Mouse (Mus musculus): ENCODE results near the gene Mad2l1bp. TPM values are rescaled to one million over a fixed set of nuclear protein-coding genes. Genes with fewer than 3 reads are reported as not detected.

Mad2l1bp gene
- total and polyA plus RNA-seq, 2 experiments: 3.7 to 12.9 TPM

DNA sequence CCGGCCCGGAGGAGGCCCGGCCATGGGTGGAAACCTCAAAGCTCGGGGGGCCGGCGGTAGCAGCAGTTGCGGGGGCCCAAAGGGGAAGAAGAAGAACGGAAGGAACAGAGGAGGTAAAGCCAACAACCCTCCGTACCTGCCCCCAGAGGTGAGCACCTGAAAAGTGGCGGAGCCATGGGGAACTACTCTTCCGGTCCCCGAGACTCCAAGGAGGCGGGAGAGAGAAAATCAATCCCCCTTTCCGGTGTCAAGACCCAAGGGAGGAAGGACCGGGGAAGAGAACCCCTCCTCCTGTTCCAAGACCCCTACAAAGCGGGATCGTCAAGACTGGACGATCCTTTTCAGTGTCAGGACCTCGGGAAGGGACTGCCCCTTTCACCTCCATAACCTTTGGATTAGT is 7.8 kb upstream of the Mad2l1bp start:
- Histone ChIP-seq H3K27ac (replicated peaks; ENCODE audit: insufficient read depth, low read depth, low read length) (peak overlapping the region; percentile 65), H3K4me3 (ENCODE audit: insufficient read depth, low read depth, low read length) (peak overlapping the region; percentile 73), H3K79me2 (ENCODE audit: control insufficient read depth, insufficient read depth, low read length) (no peaks in the 10 kb centered on the region; the same call in 1 of the 2 replicates), H3K27me3 (ENCODE audit: control insufficient read depth, insufficient read depth, low read length) (no peaks in the 10 kb centered on the region), H3K4me1 (ENCODE audit: control insufficient read depth, insufficient read depth, low read length) (peaks cover 16% of the 10 kb centered on the region), H3K9ac (ENCODE audit: low read depth, low read length) (peak overlapping the region; percentile 78), H3K36me3 (ENCODE audit: control insufficient read depth, insufficient read depth, low read length) (peaks cover 6% of the 10 kb centered on the region; the same call in 1 of the 2 replicates)
- no peak for DNase-seq (ENCODE audit: extremely low read depth, low read depth, low spot score)
- under 1% methylated on average over 19 of the region's 19 CpGs for WGBS
- TF ChIP-seq CTCF (IDR thresholded peaks at IDR 0.05; ENCODE audit: low read depth, low read length) (no peak), POLR2A (IDR thresholded peaks at IDR 0.05; ENCODE audit: extremely low read depth, insufficient read depth, low read length) (no peak)

DNA sequence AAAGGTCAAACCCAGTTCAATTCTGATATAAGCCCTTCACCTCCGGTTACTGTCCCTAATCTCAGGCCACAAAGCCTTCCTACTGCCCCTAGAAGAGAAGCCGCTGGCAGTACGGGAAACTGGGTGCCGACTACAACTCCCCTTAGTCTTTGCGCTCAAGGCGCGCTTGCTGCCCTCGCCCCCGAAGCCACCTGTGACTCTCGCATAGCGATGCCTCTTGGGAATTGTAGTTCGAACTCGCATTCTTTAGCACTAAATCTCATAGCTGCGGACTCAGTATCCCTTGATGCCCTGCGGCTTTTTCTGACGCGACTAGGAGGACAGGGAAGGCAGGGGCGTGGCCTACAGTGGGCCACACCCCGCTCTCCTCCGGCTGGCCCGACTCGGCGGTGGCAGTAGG is 7.3 kb upstream of the Mad2l1bp start, which contains the start of gene Gtpbp2:
Gene Gtpbp2, plus strand, starts transcription at position 347 of the 400 bp plus-strand sequence.
- TF ChIP-seq CTCF (IDR thresholded peaks at IDR 0.05; ENCODE audit: low read depth, low read length): no peak
- no peak for TF ChIP-seq POLR2A (IDR thresholded peaks at IDR 0.05; ENCODE audit: extremely low read depth, insufficient read depth, low read length)
- peak within 1 kb of the TSS; percentile 97 for H3K27ac ChIP-seq (replicated peaks; ENCODE audit: insufficient read depth, low read depth, low read length)
- no peaks in the 10 kb centered on the region; the same call in 1 of the 2 replicates for H3K79me2 ChIP-seq (ENCODE audit: control insufficient read depth, insufficient read depth, low read length)
- 1% methylated on average over 23 of the region's 23 CpGs for WGBS
- peaks cover 16% of the 10 kb centered on the region for H3K4me1 ChIP-seq (ENCODE audit: control insufficient read depth, insufficient read depth, low read length)
- peak within 1 kb of the TSS; percentile 73 for H3K4me3 ChIP-seq (ENCODE audit: insufficient read depth, low read depth, low read length)
- DNase-seq (ENCODE audit: extremely low read depth, low read depth, low spot score): peak; percentile 99
- H3K27me3 ChIP-seq (ENCODE audit: control insufficient read depth, insufficient read depth, low read length): no peaks in the 10 kb centered on the region
- peak within 1 kb of the TSS; percentile 78 for H3K9ac ChIP-seq (ENCODE audit: low read depth, low read length)
- H3K36me3 ChIP-seq (ENCODE audit: control insufficient read depth, insufficient read depth, low read length): peaks cover 3% of the 10 kb centered on the region; the same call in 1 of the 2 replicates

DNA sequence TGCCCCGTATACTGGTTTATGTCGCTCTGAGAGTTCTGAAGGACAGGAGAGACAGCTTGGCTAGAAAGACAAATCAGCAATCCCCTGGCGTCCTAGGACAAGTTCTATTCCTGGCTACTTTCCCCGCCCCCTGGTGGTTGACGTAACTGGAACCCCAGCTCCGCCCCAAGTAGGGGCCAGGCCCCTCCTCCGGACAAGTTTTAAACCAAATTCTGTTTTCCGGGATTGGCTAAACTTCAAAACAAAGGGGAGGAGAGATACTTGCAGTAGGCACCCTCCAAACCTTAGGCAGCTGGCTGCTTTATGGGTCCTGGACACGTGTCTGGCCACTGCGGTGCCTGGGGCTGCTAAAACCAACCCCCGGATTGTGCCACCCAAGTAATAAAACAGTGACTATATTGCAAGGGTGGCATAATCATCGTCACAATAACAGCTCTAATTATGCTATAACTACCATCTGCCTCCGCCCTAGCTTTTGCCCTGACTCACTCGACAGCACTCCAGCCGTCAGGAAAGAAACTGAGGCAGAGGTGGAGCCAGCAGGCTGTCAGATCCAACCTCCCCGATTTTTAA is 6.8 kb upstream of the Mad2l1bp start:
- peaks cover 16% of the 10 kb centered on the region for H3K4me1 ChIP-seq (ENCODE audit: control insufficient read depth, insufficient read depth, low read length)
- peak overlapping the region; percentile 47 for H3K4me3 ChIP-seq (ENCODE audit: insufficient read depth, low read depth, low read length)
- under 1% methylated on average over 16 of the region's 16 CpGs for WGBS
- peak overlapping the region; percentile 68 for H3K9ac ChIP-seq (ENCODE audit: low read depth, low read length)
- TF ChIP-seq POLR2A (IDR thresholded peaks at IDR 0.05; ENCODE audit: extremely low read depth, insufficient read depth, low read length) (0 out of 2 replicates have a peak, but pooled peaks have one; percentile 41), CTCF (IDR thresholded peaks at IDR 0.05; ENCODE audit: low read depth, low read length) (peak; percentile 32)
- H3K27me3 ChIP-seq (ENCODE audit: control insufficient read depth, insufficient read depth, low read length): no peaks in the 10 kb centered on the region
- H3K27ac ChIP-seq (replicated peaks; ENCODE audit: insufficient read depth, low read depth, low read length): peak overlapping the region; percentile 97
- H3K79me2 ChIP-seq (ENCODE audit: control insufficient read depth, insufficient read depth, low read length): no peaks in the 10 kb centered on the region; the same call in 1 of the 2 replicates
- peaks cover 2% of the 10 kb centered on the region; the same call in 1 of the 2 replicates for H3K36me3 ChIP-seq (ENCODE audit: control insufficient read depth, insufficient read depth, low read length)
- DNase-seq (ENCODE audit: extremely low read depth, low read depth, low spot score): peak; percentile 97

DNA sequence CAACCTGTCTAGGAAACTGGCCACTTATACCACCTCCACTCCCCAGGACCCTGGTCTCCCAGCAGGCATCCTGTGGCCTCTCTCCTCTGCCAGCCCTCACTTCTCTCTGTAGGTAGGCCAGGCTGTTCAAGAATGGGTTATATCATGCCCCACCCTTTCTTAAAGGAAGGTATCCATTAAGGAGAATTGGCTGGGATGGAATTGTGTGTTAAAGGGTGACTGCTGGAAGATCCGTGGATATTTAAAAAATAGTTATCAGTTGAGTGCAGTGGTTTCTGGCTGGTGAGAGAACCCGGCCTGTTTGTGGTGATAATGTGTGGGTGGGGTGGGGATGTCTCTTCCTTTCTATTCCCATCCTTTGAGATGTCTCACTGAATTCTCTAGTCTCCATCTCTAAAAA is 5.9 kb upstream of the Mad2l1bp start:
- Histone ChIP-seq H3K27me3 (ENCODE audit: control insufficient read depth, insufficient read depth, low read length) (no peaks in the 10 kb centered on the region), H3K4me1 (ENCODE audit: control insufficient read depth, insufficient read depth, low read length) (peaks cover 16% of the 10 kb centered on the region), H3K79me2 (ENCODE audit: control insufficient read depth, insufficient read depth, low read length) (no peaks in the 10 kb centered on the region; the same call in 1 of the 2 replicates), H3K4me3 (ENCODE audit: insufficient read depth, low read depth, low read length) (no peak overlapping the region), H3K27ac (replicated peaks; ENCODE audit: insufficient read depth, low read depth, low read length) (peak overlapping the region; percentile 97; the same call in 1 of the 2 replicates), H3K9ac (ENCODE audit: low read depth, low read length) (no peak overlapping the region; the same call in 1 of the 2 replicates), H3K36me3 (ENCODE audit: control insufficient read depth, insufficient read depth, low read length) (no peaks in the 10 kb centered on the region)
- 19% methylated on average over 2 of the region's 2 CpGs for WGBS
- DNase-seq (ENCODE audit: extremely low read depth, low read depth, low spot score): no peak
- TF ChIP-seq CTCF (IDR thresholded peaks at IDR 0.05; ENCODE audit: low read depth, low read length) (no peak), POLR2A (IDR thresholded peaks at IDR 0.05; ENCODE audit: extremely low read depth, insufficient read depth, low read length) (no peak)

DNA sequence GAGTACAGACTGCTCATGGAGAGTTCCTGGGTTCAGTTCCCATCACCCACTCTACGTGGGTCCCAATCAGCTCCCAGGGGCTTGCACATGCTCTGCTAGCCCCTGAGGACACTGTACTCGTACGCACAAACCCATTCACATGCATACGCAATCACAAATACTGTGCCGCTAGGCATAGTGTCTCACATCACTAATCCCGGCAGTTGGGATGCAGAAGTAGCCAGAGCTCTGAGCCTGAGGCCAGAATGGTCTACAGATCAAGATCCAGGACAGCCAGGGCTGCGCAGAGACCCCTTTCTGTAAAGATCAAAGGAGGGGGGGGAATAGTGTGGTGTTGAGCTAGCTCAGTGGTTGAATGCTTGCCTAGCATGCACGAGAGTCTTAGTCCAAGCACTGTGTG is 3.8 kb upstream of the Mad2l1bp start:
- Histone ChIP-seq H3K27me3 (ENCODE audit: control insufficient read depth, insufficient read depth, low read length) (no peaks in the 10 kb centered on the region), H3K36me3 (ENCODE audit: control insufficient read depth, insufficient read depth, low read length) (no peaks in the 10 kb centered on the region), H3K4me1 (ENCODE audit: control insufficient read depth, insufficient read depth, low read length) (peaks cover 12% of the 10 kb centered on the region), H3K9ac (ENCODE audit: low read depth, low read length) (no peak overlapping the region), H3K79me2 (ENCODE audit: control insufficient read depth, insufficient read depth, low read length) (peaks cover 7% of the 10 kb centered on the region; the same call in 1 of the 2 replicates), H3K27ac (replicated peaks; ENCODE audit: insufficient read depth, low read depth, low read length) (no peak overlapping the region), H3K4me3 (ENCODE audit: insufficient read depth, low read depth, low read length) (no peak overlapping the region)
- 97% methylated on average over 8 of the region's 8 CpGs for WGBS
- DNase-seq (ENCODE audit: extremely low read depth, low read depth, low spot score): no peak
- TF ChIP-seq CTCF (IDR thresholded peaks at IDR 0.05; ENCODE audit: low read depth, low read length) (no peak), POLR2A (IDR thresholded peaks at IDR 0.05; ENCODE audit: extremely low read depth, insufficient read depth, low read length) (no peak)

- no peak overlapping the region for H3K4me3 ChIP-seq (ENCODE audit: insufficient read depth, low read depth, low read length)
- 91% methylated on average over 5 of the region's 5 CpGs for WGBS
- no peak overlapping the region for H3K27ac ChIP-seq (replicated peaks; ENCODE audit: insufficient read depth, low read depth, low read length)
- peaks cover 10% of the 10 kb centered on the region for H3K4me1 ChIP-seq (ENCODE audit: control insufficient read depth, insufficient read depth, low read length)
- no peak for DNase-seq (ENCODE audit: extremely low read depth, low read depth, low spot score)
- H3K9ac ChIP-seq (ENCODE audit: low read depth, low read length): no peak overlapping the region
- peaks cover 7% of the 10 kb centered on the region; the same call in 1 of the 2 replicates for H3K79me2 ChIP-seq (ENCODE audit: control insufficient read depth, insufficient read depth, low read length)
- no peaks in the 10 kb centered on the region for H3K27me3 ChIP-seq (ENCODE audit: control insufficient read depth, insufficient read depth, low read length)
- no peaks in the 10 kb centered on the region for H3K36me3 ChIP-seq (ENCODE audit: control insufficient read depth, insufficient read depth, low read length)
- no peak for TF ChIP-seq POLR2A (IDR thresholded peaks at IDR 0.05; ENCODE audit: extremely low read depth, insufficient read depth, low read length)
- no peak for TF ChIP-seq CTCF (IDR thresholded peaks at IDR 0.05; ENCODE audit: low read depth, low read length)
These were observed 3.3 kb upstream of the Mad2l1bp start for GRCm38 (mm10) chr17:46156680-46157079.
